Mouse (Mus musculus): Measurements from ENCODE around the gene Gm26661. TPM values are rescaled to one million over a fixed set of nuclear protein-coding genes. Genes with fewer than 3 reads are reported as not detected.

Gm26661 gene
- polyA plus RNA-seq (2016; fragmentation: Nextera tagmentation; extraction: Ambion mirVana): not detected in 2 replicates

DNA sequence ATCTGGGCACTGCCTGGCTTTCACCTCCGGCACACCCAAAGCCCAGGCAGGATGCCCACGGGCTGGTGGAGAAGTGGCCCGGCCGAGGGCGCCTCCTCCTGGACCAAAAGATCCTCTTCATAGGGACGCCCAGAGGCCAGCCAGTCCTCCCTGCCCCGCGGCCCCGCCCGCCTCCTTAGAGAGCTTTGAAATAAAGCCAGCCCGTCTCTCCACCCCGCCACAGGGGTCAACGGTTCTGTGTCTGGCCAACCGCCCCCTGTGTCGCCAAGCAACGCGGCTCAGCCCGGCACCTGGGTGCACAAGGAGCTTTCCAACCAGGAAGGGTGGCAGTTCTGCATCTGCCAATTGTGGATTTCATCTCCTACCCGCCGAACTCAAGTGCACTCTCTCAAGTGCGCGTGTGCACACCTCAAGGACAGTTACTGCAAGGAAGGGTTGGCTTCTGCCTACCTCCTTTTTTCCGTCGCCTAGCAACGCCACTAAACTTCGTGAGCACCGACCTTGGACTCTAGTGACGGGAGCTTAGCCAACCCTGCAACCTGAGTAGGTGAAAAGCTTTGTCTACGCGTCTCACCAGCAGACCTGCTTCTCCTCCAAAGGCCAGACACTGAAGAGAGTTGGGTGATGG lies at the start of gene Gm26661:
Gene Gm26661, plus strand, starts transcription at position 56 of the 628 bp plus-strand sequence.
- 2% methylated on average over 30 of the region's 30 CpGs for WGBS
- Histone ChIP-seq H3K27ac (no peak within 1 kb of the TSS), H3K36me3 (replicated peaks) (no peaks in the 10 kb centered on the region), H3K4me2 (peak within 1 kb of the TSS; percentile 77), H3K9ac (peak within 1 kb of the TSS; percentile 45), H3K27me3 (no peaks in the 10 kb centered on the region), H3K9me3 (no peaks in the 10 kb centered on the region), H3K4me3 (replicated peaks) (peak within 1 kb of the TSS; percentile 44), H3K4me1 (peaks cover 12% of the 10 kb centered on the region)
- ATAC-seq (ENCODE audit: low FRiP score): peak; percentile 84

DNA sequence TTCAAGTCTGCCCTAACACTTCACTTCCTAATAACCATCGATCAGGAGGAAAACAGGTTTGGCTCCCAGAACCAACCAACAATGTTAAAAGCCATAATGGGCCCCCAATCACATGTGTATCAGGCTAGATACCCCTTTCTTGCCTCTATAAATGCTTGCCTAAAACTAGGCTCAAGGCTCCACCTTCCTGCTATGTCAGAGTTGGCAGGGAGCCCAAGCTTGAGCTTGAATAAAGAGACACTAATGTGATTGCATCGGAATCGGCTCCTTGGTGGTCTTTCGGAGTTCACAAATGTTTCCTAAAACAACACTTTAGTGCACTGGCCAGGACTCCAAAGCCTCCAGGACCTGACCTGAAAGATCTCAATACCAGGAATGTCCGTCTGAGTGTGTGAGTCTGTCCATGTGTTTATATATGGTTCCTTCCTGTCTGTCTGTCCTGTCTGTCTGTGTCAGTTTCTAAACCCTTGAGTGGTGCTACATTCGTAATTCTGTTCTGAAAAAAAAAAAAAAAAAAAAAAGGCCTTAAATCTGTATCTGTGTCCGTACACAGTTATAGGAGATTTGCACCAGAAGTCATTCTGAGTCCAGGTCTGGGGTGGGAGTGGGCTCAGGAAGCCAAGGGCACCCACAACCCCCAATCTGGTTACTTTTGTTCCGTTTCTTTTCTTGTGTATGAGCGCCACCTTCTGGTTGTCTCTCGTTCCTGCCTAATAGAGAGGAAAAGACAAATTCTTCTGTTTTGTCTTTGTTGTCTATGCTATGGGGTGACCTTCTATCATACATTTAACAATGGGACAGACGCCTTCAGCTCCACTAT lies 42.2 kb upstream of the Gm26661 start:
- Histone ChIP-seq H3K4me1 (peaks cover 4% of the 10 kb centered on the region; the same call in 1 of the 2 replicates), H3K9me3 (no peaks in the 10 kb centered on the region), H3K4me3 (replicated peaks) (peak overlapping the region; percentile 23), H3K9ac (peak overlapping the region; percentile 42; the same call in 1 of the 2 replicates), H3K27ac (peak overlapping the region; percentile 65; the same call in 1 of the 2 replicates), H3K36me3 (replicated peaks) (no peaks in the 10 kb centered on the region), H3K27me3 (no peaks in the 10 kb centered on the region), H3K4me2 (peak overlapping the region; percentile 47)
- peak; percentile 91 for ATAC-seq (ENCODE audit: low FRiP score)
- 32% methylated on average over 11 of the region's 11 CpGs for WGBS

GRCm38 (mm10) chr14:7749764-7750089 lies 41.7 kb upstream of the Gm26661 start:
- Histone ChIP-seq H3K4me3 (replicated peaks) (peak overlapping the region; percentile 23), H3K27me3 (no peaks in the 10 kb centered on the region), H3K4me2 (peak overlapping the region; percentile 47), H3K4me1 (peaks cover 4% of the 10 kb centered on the region; the same call in 1 of the 2 replicates), H3K36me3 (replicated peaks) (no peaks in the 10 kb centered on the region), H3K9me3 (no peaks in the 10 kb centered on the region), H3K27ac (peak overlapping the region; percentile 65; the same call in 1 of the 2 replicates), H3K9ac (peak overlapping the region; percentile 42; the same call in 1 of the 2 replicates)
- ATAC-seq (ENCODE audit: low FRiP score): peak; percentile 92
- 5% methylated on average over 4 of the region's 4 CpGs for WGBS

- WGBS: 10% methylated on average over 9 of the region's 9 CpGs
- no peak overlapping the region for H3K27ac ChIP-seq
- no peak overlapping the region for H3K4me3 ChIP-seq (replicated peaks)
- H3K9me3 ChIP-seq: no peaks in the 10 kb centered on the region
- H3K4me1 ChIP-seq: no peaks in the 10 kb centered on the region
- no peak overlapping the region for H3K4me2 ChIP-seq
- no peaks in the 10 kb centered on the region for H3K36me3 ChIP-seq (replicated peaks)
- no peaks in the 10 kb centered on the region for H3K27me3 ChIP-seq
- no peak overlapping the region for H3K9ac ChIP-seq
- peak; percentile 91 for ATAC-seq (ENCODE audit: low FRiP score)
Measured at GRCm38 (mm10) chr14:7765569-7766314, 25.6 kb upstream of the Gm26661 start.

- H3K36me3 ChIP-seq (replicated peaks): no peaks in the 10 kb centered on the region
- H3K9ac ChIP-seq: no peak overlapping the region
- no peaks in the 10 kb centered on the region for H3K27me3 ChIP-seq
- no peaks in the 10 kb centered on the region for H3K4me1 ChIP-seq
- H3K4me3 ChIP-seq (replicated peaks): peak overlapping the region; percentile 42
- H3K4me2 ChIP-seq: peak overlapping the region; percentile 48
- H3K27ac ChIP-seq: peak overlapping the region; percentile 68; the same call in 1 of the 2 replicates
- 50% methylated on average over 24 of the region's 24 CpGs for WGBS
- no peaks in the 10 kb centered on the region for H3K9me3 ChIP-seq
- peak; percentile 73 for ATAC-seq (ENCODE audit: low FRiP score)
Measured at GRCm38 (mm10) chr14:7773714-7774389, 17.5 kb upstream of the Gm26661 start.

DNA sequence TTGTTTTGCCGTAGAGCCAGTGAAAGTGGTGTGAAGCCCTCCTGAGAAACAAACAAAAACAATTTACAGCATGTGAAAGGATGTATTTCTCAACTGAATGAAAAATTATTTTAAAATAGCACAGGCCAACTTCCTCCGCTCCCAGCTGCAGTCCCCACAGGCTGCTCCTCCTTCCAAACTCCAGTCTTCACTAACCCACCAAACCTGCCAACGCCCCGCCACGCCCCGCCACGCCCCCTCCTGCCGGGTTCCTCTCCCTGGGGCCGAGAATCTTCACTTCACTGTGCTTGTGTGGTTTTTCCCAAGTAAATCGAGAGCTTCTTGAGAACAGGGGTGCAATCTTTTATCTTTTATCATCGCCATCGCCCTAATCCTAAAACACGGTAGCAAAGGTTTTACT lies 5.3 kb upstream of the Gm26661 start:
- WGBS: 53% methylated on average over 13 of the region's 13 CpGs
- ATAC-seq (ENCODE audit: low FRiP score): no peak
- H3K9ac ChIP-seq: no peak overlapping the region
- H3K9me3 ChIP-seq: no peaks in the 10 kb centered on the region
- no peak overlapping the region for H3K4me3 ChIP-seq (replicated peaks)
- H3K4me2 ChIP-seq: no peak overlapping the region
- no peak overlapping the region for H3K27ac ChIP-seq
- no peaks in the 10 kb centered on the region for H3K36me3 ChIP-seq (replicated peaks)
- H3K4me1 ChIP-seq: peaks cover 2% of the 10 kb centered on the region; the same call in 1 of the 2 replicates
- no peaks in the 10 kb centered on the region for H3K27me3 ChIP-seq

- Histone ChIP-seq H3K4me1 (peaks cover 12% of the 10 kb centered on the region), H3K9ac (no peak overlapping the region), H3K27me3 (no peaks in the 10 kb centered on the region), H3K36me3 (replicated peaks) (no peaks in the 10 kb centered on the region), H3K27ac (no peak overlapping the region), H3K4me2 (no peak overlapping the region), H3K4me3 (replicated peaks) (no peak overlapping the region), H3K9me3 (no peaks in the 10 kb centered on the region)
- ATAC-seq (ENCODE audit: low FRiP score): no peak
- WGBS: 82% methylated on average over 7 of the region's 7 CpGs
Measured at GRCm38 (mm10) chr14:7789266-7790030, 1.9 kb upstream of the Gm26661 start.

GRCm38 (mm10) chr14:7791061-7791531 lies 291 bp upstream of the Gm26661 start:
- 16% methylated on average over 19 of the region's 19 CpGs for WGBS
- peaks cover 12% of the 10 kb centered on the region for H3K4me1 ChIP-seq
- peak overlapping the region; percentile 45 for H3K9ac ChIP-seq
- no peaks in the 10 kb centered on the region for H3K36me3 ChIP-seq (replicated peaks)
- no peaks in the 10 kb centered on the region for H3K9me3 ChIP-seq
- peak overlapping the region; percentile 44 for H3K4me3 ChIP-seq (replicated peaks)
- H3K27ac ChIP-seq: no peak overlapping the region
- no peaks in the 10 kb centered on the region for H3K27me3 ChIP-seq
- no peak for ATAC-seq (ENCODE audit: low FRiP score)
- peak overlapping the region; percentile 77 for H3K4me2 ChIP-seq

- Histone ChIP-seq H3K4me1 (peaks cover 12% of the 10 kb centered on the region), H3K36me3 (replicated peaks) (no peaks in the 10 kb centered on the region), H3K27ac (no peak overlapping the region), H3K9me3 (0 out of 2 replicates have a peak, but pooled peaks cover 5% of the 10 kb centered on the region), H3K4me2 (no peak overlapping the region), H3K27me3 (no peaks in the 10 kb centered on the region), H3K9ac (no peak overlapping the region), H3K4me3 (replicated peaks) (no peak overlapping the region)
- no peak for ATAC-seq (ENCODE audit: low FRiP score)
- 77% methylated on average over 4 of the region's 4 CpGs for WGBS
Measured at GRCm38 (mm10) chr14:7795961-7796360, 4.6 kb downstream of the Gm26661 start.

DNA sequence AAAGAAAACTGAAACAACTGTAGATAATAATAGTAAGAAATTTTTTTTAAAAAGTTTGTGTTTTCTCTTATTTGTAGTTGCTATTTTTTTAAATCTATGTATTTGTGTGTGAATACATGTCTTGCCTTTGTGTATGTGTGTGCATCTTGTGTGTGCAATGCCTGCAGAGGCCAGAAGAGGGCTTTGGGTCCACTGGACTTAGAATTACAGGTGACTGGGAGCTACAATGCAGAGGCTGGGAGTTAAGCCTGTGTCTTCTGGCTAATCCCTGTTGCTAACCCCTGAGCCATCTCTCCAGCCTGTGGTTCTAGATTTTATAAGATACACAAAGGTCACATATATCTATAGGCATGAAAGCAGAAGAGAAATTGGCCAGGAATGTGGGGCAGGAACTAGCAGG lies 9.2 kb downstream of the Gm26661 start:
- Histone ChIP-seq H3K27ac (no peak overlapping the region), H3K9ac (no peak overlapping the region), H3K4me2 (no peak overlapping the region), H3K9me3 (0 out of 2 replicates have a peak, but pooled peaks cover 7% of the 10 kb centered on the region), H3K4me1 (no peaks in the 10 kb centered on the region), H3K27me3 (no peaks in the 10 kb centered on the region), H3K36me3 (replicated peaks) (no peaks in the 10 kb centered on the region), H3K4me3 (replicated peaks) (no peak overlapping the region)
- ATAC-seq (ENCODE audit: low FRiP score): no peak

- Histone ChIP-seq H3K4me1 (no peaks in the 10 kb centered on the region), H3K4me2 (no peak overlapping the region), H3K9me3 (0 out of 2 replicates have a peak, but pooled peaks cover 7% of the 10 kb centered on the region), H3K27ac (no peak overlapping the region), H3K4me3 (replicated peaks) (no peak overlapping the region), H3K27me3 (no peaks in the 10 kb centered on the region), H3K36me3 (replicated peaks) (no peaks in the 10 kb centered on the region), H3K9ac (no peak overlapping the region)
- 12% methylated on average over 4 of the region's 4 CpGs for WGBS
- ATAC-seq (ENCODE audit: low FRiP score): no peak
Measured at GRCm38 (mm10) chr14:7801831-7802230, 10.4 kb downstream of the Gm26661 start.
